Mouse (Mus musculus) cortical plate, adult 2 months (tissue): Measurements from ENCODE around the gene A430078G23Rik.

Source experiments
- CTCF ChIP-seq: fragments of 200-500 bp; IDR thresholded peaks from 2 replicates; pipeline ENCODE4 v1.5.1; 2011; ENCODE audit warnings: mild to moderate bottlenecking, control low read depth, low read length; ENCODE audit not compliant: insufficient read depth; ENCODE audit errors: extremely low read depth
- POLR2A ChIP-seq: fragments of 200-500 bp; IDR thresholded peaks from 2 replicates; pipeline ENCODE4 v1.6.1; 2011; ENCODE audit warnings: mild to moderate bottlenecking, low read length, control low read depth; ENCODE audit not compliant: insufficient read depth; ENCODE audit errors: extremely low read depth

- TF ChIP-seq CTCF = no peak
- no peak for TF ChIP-seq POLR2A
These were observed 13.9 kb downstream of the A430078G23Rik start for GRCm38 (mm10) chr8:3367086-3367485.
